In the genomic region with DNA sequence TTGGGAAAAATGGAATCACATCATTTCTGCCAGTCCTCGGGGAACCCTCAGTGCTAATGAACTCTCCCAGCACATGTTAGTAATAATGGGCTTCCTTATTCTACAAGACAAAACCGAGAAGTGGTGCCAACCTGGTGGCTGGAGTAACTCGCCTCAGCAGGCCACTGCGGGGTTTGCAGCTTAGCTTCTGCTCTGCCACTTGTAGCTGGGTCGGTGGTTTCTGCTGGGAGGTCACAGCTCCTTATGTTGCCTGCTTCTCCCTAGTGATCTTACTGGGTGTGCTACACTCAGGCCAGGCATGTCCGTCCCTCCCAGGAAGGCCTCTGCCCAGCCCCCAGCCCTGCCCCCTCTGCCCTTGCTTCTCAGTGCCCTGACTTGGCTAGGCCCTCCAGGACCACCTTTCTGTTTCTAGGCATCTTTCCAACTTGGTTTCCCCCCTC, we compare ENCODE assay signal across 8 mouse cellular contexts.
DNase-seq lines count a peak whose midpoint lies in the region; ATAC-seq lines count a peak whose summit lies in the region.

No protein-coding gene starts in this region.

- peak; percentile 85 for ATAC-seq in hindbrain, embryonic 12.5 days (ENCODE audit: low FRiP score)
- ATAC-seq in monocyte, adult 5-6 weeks (replicated peaks; ENCODE audit: insufficient number of reproducible peaks, low FRiP score, low TSS enrichment, poor library complexity, severe bottlenecking) = no peak

- no peak overlapping the region for H3K4me2 ChIP-seq in hindbrain, embryonic 12.5 days (replicated peaks)

- H3K27me3 ChIP-seq in hindbrain, embryonic 12.5 days = no peaks in the 10 kb centered on the region

- peaks cover 32% of the 10 kb centered on the region for H3K4me1 ChIP-seq in hindbrain, embryonic 12.5 days

- H3K36me3 ChIP-seq in hindbrain, embryonic 12.5 days = no peaks in the 10 kb centered on the region

- peak; percentile 20 for DNase-seq in cerebellum, adult 9-11 months
- DNase-seq in cerebellum, adult 9-10 months = no peak
- DNase-seq in ovary, postnatal 36 days (ENCODE audit: low spot score) = peak; percentile 6
- no peak for DNase-seq in ovary, postnatal 10 days (ENCODE audit: low spot score)
- DNase-seq in mesoderm, embryonic 11.5 days (ENCODE audit: low read depth, low spot score) = peak; percentile 49
- no peak for DNase-seq in adipocyte (ENCODE audit: low spot score)

- peak overlapping the region; percentile 77 for H3K27ac ChIP-seq in hindbrain, embryonic 12.5 days

- no peak overlapping the region for H3K9ac ChIP-seq in hindbrain, embryonic 12.5 days

- WGBS in hindbrain, embryonic 12.5 days = 9% methylated on average over 6 of the region's 6 CpGs

- no peak overlapping the region for H3K4me3 ChIP-seq in hindbrain, embryonic 12.5 days

- H3K9me3 ChIP-seq in hindbrain, embryonic 12.5 days (replicated peaks) = no peaks in the 10 kb centered on the region

Comparison
In these comparisons a context has a peak if more than half of its experiments do, and no peak if none do; other contexts are left out.
1. DNase-seq: peak in cerebellum, adult 9-11 months (single experiment), ovary, postnatal 36 days (single experiment) and mesoderm, embryonic 11.5 days (single experiment); none in cerebellum, adult 9-10 months (single experiment), ovary, postnatal 10 days (single experiment) and adipocyte (single experiment).